Mouse (Mus musculus) layer of hippocampus, adult 9-10 months (tissue): ENCODE measurements around the gene Astn1.

ENCODE experiments used
- DNase-seq: peaks from one replicate; pipeline ENCODE4 v3.0.0; 2022; ENCODE audit warnings: low spot score

The Astn1 gene

DNA sequence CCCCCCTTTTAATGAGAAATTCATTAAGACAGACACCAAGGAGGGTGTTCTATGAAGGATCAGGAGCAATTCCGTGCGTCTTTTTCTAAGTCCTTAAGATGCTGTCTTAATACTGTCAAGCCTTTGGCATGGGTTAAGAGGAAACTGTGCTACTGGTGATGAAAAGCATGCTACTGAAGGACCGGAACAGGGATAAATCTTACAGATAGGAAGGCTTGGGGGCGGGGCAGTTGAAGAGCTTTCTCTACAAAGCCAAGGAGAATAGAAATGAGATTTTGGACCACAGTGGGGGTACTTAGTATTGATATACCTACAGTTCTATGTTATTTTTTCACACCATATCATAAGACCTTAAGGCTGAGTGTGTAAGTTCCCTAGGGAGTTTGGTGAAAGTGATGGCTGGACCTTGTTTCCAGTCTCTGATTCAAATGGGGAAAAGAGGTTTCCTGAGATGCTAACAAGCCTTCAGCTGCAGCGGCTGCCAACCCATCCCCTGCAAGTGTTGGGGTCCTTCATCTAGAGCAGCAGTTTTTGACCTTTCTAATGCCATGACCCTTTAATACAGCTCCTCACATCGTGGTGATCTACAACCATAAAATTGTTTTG, 378.2 kb downstream of the Astn1 start:
- DNase-seq = no peak

DNA sequence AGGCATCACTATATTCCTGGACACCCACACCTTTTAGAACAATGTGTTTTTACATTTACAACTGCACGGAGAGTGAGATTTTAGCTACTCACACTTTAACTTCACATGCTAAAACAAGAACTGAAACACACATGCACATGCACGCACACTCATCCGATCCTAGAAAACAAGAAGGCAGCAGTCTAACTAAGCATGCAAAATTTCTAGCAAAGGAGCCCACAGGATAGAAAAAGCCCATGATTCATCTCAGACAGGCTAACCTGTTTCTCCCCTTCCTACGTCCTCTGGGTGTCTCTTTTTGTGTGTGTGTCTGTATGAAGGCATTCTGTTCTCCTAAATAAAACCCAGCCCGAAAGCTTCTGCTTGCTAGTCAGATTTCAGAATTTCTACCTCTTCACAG, 378.9 kb downstream of the Astn1 start:
- no peak for DNase-seq
